In the genomic region with DNA sequence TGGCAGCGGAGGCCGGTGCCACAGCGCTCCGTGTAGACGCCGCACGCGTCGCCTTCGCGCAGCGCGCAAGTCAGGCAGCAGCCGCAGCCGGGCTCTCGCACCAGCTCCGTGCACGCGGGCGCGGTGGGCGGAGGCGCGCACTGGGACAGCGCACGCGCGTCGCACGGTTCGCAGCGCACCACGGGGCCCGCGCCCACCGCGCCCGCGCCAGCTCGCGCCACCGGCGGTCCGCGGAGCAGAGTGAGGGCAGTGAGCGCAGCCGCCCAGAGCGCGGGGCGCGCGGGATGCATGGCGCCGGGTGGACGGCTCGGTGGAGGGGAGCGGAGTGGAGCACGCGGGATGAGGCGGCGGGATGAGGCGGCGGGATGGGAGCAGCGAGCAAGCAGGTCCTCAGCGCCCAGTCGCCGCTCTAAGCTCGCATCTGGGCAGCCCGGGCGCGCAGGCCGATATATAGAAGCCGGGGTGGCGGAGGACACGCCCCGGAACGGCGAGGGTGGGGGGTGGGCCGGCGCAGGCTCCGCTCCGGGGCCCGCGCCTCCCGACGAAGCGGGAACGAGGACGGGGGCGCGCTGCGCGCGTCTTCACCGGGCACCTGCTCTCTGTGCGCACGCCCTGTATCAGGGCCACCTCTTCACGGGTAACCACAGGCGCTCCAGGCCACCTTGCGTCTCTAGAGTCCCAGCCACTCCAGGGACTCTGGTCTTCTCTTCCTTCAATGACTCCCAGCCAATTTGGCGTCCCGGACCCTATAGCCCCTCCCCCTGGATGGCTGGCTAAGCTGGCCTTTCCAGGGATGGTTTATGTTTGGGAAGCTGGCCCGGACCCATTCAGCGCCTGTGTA, we compare ENCODE assay signal across 8 mouse cellular contexts. TPM values are rescaled to one million over a fixed set of nuclear protein-coding genes. Genes with fewer than 3 reads are reported as not detected.
A peak's percentile ranks its signal among the peaks of the same experiment; 100 is the strongest.
DNase-seq lines count a peak whose midpoint lies in the region; ATAC-seq lines count a peak whose summit lies in the region.

A gene (minus strand): TSS at position 423 of the 841 bp plus-strand sequence.

- DNase-seq in ES-CJ7 (ENCODE audit: low read depth, low spot score) = peak; percentile 68
- peak; percentile 51 for DNase-seq in adrenal gland, postnatal 25 days
- peak; percentile 85 for DNase-seq in forebrain, embryonic 11.5 days (ENCODE audit: low spot score)
- DNase-seq in kidney, postnatal 4 days = peak; percentile 74 to 84
- DNase-seq in liver, embryonic 13.5 days = no peak
- peak; percentile 43 for DNase-seq in retina, postnatal 7 days (ENCODE audit: low read depth, low spot score)
- no peak for DNase-seq in MN1 (ENCODE audit: low spot score)

- peak; percentile 86 for ATAC-seq in forebrain, embryonic 11.5 days (replicated peaks; ENCODE audit: low FRiP score)
- ATAC-seq in heart, embryonic 13.5 days (ENCODE audit: extremely low read depth, insufficient number of reproducible peaks, low FRiP score, low TSS enrichment) = peak; percentile 64
- peak; percentile 43 for ATAC-seq in liver, embryonic 13.5 days (ENCODE audit: low read depth)

- H3K36me3 ChIP-seq in forebrain, embryonic 11.5 days (ENCODE audit: control insufficient read depth, insufficient read depth, low read length) = no peaks in the 10 kb centered on the region
- peaks cover 3% of the 10 kb centered on the region; the same call in 1 of the 2 replicates for H3K36me3 ChIP-seq in heart, embryonic 13.5 days
- H3K36me3 ChIP-seq in liver, embryonic 13.5 days = no peaks in the 10 kb centered on the region

- H3K4me3 ChIP-seq in forebrain, embryonic 11.5 days (ENCODE audit: low read depth, low read length) = peak within 1 kb of the TSS; percentile 59
- H3K4me3 ChIP-seq in heart, embryonic 13.5 days = peak within 1 kb of the TSS; percentile 69
- H3K4me3 ChIP-seq in liver, embryonic 13.5 days (replicated peaks) = peak within 1 kb of the TSS; percentile 49

- peaks cover 20% of the 10 kb centered on the region for H3K27me3 ChIP-seq in forebrain, embryonic 11.5 days (ENCODE audit: control insufficient read depth, insufficient read depth, low read length)
- peaks cover 38% of the 10 kb centered on the region for H3K27me3 ChIP-seq in heart, embryonic 13.5 days (replicated peaks)
- peaks cover 49% of the 10 kb centered on the region for H3K27me3 ChIP-seq in liver, embryonic 13.5 days

- peak within 1 kb of the TSS; percentile 84 for H3K4me2 ChIP-seq in forebrain, embryonic 11.5 days (ENCODE audit: low read depth, low read length, severe bottlenecking)
- peak within 1 kb of the TSS; percentile 97 for H3K4me2 ChIP-seq in heart, embryonic 13.5 days
- H3K4me2 ChIP-seq in liver, embryonic 13.5 days = peak within 1 kb of the TSS; percentile 57

- H3K27ac ChIP-seq in forebrain, embryonic 11.5 days (ENCODE audit: low read depth, low read length) = no peak within 1 kb of the TSS
- H3K27ac ChIP-seq in heart, embryonic 13.5 days (replicated peaks) = no peak within 1 kb of the TSS
- no peak within 1 kb of the TSS for H3K27ac ChIP-seq in liver, embryonic 13.5 days

- H3K9ac ChIP-seq in forebrain, embryonic 11.5 days (ENCODE audit: low read length) = peak within 1 kb of the TSS; percentile 64
- H3K9ac ChIP-seq in heart, embryonic 13.5 days = peak within 1 kb of the TSS; percentile 77
- peak within 1 kb of the TSS; percentile 39; the same call in 1 of the 2 replicates for H3K9ac ChIP-seq in liver, embryonic 13.5 days

- H3K9me3 ChIP-seq in forebrain, embryonic 11.5 days (ENCODE audit: control insufficient read depth, low read length) = no peaks in the 10 kb centered on the region
- H3K9me3 ChIP-seq in heart, embryonic 13.5 days = no peaks in the 10 kb centered on the region
- no peaks in the 10 kb centered on the region for H3K9me3 ChIP-seq in liver, embryonic 13.5 days (replicated peaks)

- H3K4me1 ChIP-seq in forebrain, embryonic 11.5 days (replicated peaks; ENCODE audit: control insufficient read depth, insufficient read depth, low read length) = peaks cover 11% of the 10 kb centered on the region; the same call in 1 of the 2 replicates
- peaks cover 48% of the 10 kb centered on the region for H3K4me1 ChIP-seq in heart, embryonic 13.5 days
- no peaks in the 10 kb centered on the region for H3K4me1 ChIP-seq in liver, embryonic 13.5 days (replicated peaks)

- under 1% methylated on average over 92 of the region's 104 CpGs for WGBS in forebrain, embryonic 11.5 days
- 1% methylated on average over 90 of the region's 104 CpGs for WGBS in heart, embryonic 13.5 days
- WGBS in liver, embryonic 13.5 days (ENCODE audit: insufficient replicate concordance) = 1% methylated on average over 64 of the region's 104 CpGs

RNA-seq across cellular contexts. Expression of the gene that starts here (rescaled TPM):
- 40.3 and 43.5 TPM in 2 replicates for total RNA-seq in adrenal gland, postnatal 25 days (2021)
- 11.0 and 11.5 TPM in 2 replicates for polyA plus RNA-seq in forebrain, embryonic 11.5 days (2014; fragmentation: Nextera tagmentation; extraction: Ambion mirVana)
- polyA plus RNA-seq in heart, embryonic 13.5 days (2015; fragmentation: Nextera tagmentation; extraction: Ambion mirVana) = 34.0 and 34.5 TPM in 2 replicates
- polyA plus RNA-seq in liver, embryonic 13.5 days (2015; fragmentation: Nextera tagmentation; extraction: Ambion mirVana) = 22.8 and 24.8 TPM in 2 replicates

Comparison
In these comparisons a context has a peak if more than half of its experiments do, and no peak if none do; other contexts are left out.
1. DNase-seq: peak in ES-CJ7 (single experiment), adrenal gland, postnatal 25 days (single experiment), forebrain, embryonic 11.5 days (single experiment), kidney, postnatal 4 days (2 of 2) and retina, postnatal 7 days (single experiment); none in liver, embryonic 13.5 days (single experiment) and MN1 (single experiment).
2. Peak in every context shown above with its lines, with median percentiles within 50 percentile points of each other: ATAC-seq, H3K4me2 ChIP-seq, H3K4me3 ChIP-seq and H3K9ac ChIP-seq.